Comparison of ENCODE assay signal across 28 mouse cellular contexts in the genomic region with DNA sequence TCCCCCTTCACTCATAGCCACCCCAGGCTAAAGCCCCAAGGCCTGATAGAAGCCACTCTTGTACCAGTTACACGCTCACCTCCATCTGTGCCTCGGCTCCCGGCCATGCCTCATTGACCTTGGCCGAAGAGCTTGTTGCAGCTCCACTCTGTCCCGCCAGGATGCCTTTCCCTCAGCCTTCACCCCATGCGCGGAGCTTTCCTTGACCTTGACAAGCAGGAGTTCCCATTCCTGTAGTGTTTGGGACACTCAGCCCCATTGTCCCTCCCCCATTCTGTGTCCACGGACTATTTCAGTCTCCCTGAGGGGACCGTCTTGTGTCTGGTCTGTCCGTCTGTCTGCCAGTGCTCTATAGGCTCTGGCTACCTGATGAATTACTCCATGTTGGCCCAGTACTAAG. TPM values are rescaled to one million over a fixed set of nuclear protein-coding genes. Genes with fewer than 3 reads are reported as not detected.
DNase-seq lines count a peak whose midpoint lies in the region; ATAC-seq and TF ChIP-seq lines count a peak whose summit lies in the region.
"Had no signal": no experiment of that assay in that cellular context is flagged by ENCODE, and none has a peak within 500 bp of the region (broad histone marks: within the 10 kb centered on the region; RNA-seq: fewer than 3 reads in every experiment).

No protein-coding gene starts in this region.

- H3K9ac ChIP-seq in midbrain, embryonic 16.5 days (ENCODE audit: low read depth, low read length) = no peak overlapping the region
- H3K9ac ChIP-seq: embryonic facial prominence, embryonic 15.5 days; forebrain, embryonic 15.5 days; heart, embryonic 15.5 days; hindbrain, embryonic 13.5 days had no signal

- H3K4me1 ChIP-seq in testis, adult 2 months (ENCODE audit: control insufficient read depth, insufficient read depth, low read length) = peaks cover 9% of the 10 kb centered on the region
- peaks cover 4% of the 10 kb centered on the region; the same call in 1 of the 2 replicates for H3K4me1 ChIP-seq in midbrain, embryonic 16.5 days (ENCODE audit: control insufficient read depth, insufficient read depth, low read length)

- peak; percentile 27; the same call in 1 of the 2 replicates for TF ChIP-seq CTCF in testis, adult 2 months (IDR thresholded peaks at IDR 0.05; ENCODE audit: control insufficient read depth, insufficient read depth, insufficient replicate concordance, low read depth, low read length)

- no peaks in the 10 kb centered on the region; the same call in 1 of the 2 replicates for H3K9me3 ChIP-seq in midbrain, embryonic 16.5 days (replicated peaks; ENCODE audit: control insufficient read depth, low read length, poor library complexity, severe bottlenecking)
- H3K9me3 ChIP-seq: embryonic facial prominence, embryonic 15.5 days; forebrain, embryonic 15.5 days; heart, embryonic 15.5 days; hindbrain, embryonic 13.5 days had no signal

- peak; percentile 59 for DNase-seq in adrenal gland, adult 2 months
- DNase-seq in adrenal gland, postnatal 4 days (ENCODE audit: low spot score in 2 of 2) = no peak
- peak; percentile 63 for DNase-seq in ovary, adult 18-20 months (ENCODE audit: low spot score)
- no peak for DNase-seq in ovary, postnatal 14 days (ENCODE audit: low spot score)
- DNase-seq in R1 (ENCODE audit: low read depth, low spot score) = peak; percentile 62
- DNase-seq in layer of hippocampus, postnatal 36 days = no peak
- DNase-seq: cerebellum, adult 11 months; cerebellum, adult 8-10 months; cerebellum, postnatal 14 days; embryo, embryonic 11 days; gastrocnemius, postnatal 36 days; heart, adult 18-20 months; heart, postnatal 14 days had no signal

- H3K4me2 ChIP-seq in midbrain, embryonic 16.5 days (ENCODE audit: low read length) = no peak overlapping the region
- H3K4me2 ChIP-seq: embryonic facial prominence, embryonic 15.5 days; forebrain, embryonic 15.5 days; heart, embryonic 11.5 days; heart, embryonic 15.5 days; hindbrain, embryonic 13.5 days had no signal

- H3K27me3 ChIP-seq in testis, adult 2 months (ENCODE audit: control insufficient read depth, insufficient read depth, low read length) = no peaks in the 10 kb centered on the region
- peaks cover 11% of the 10 kb centered on the region for H3K27me3 ChIP-seq in midbrain, embryonic 16.5 days (ENCODE audit: control insufficient read depth, insufficient read depth, low read depth, low read length)
- H3K27me3 ChIP-seq: embryonic facial prominence, embryonic 15.5 days; heart, embryonic 15.5 days; Patski had no signal

- peaks cover 3% of the 10 kb centered on the region; the same call in 1 of the 2 replicates for H3K36me3 ChIP-seq in testis, adult 2 months (ENCODE audit: control insufficient read depth, insufficient read depth, low read length)
- peaks cover 31% of the 10 kb centered on the region; the same call in 1 of the 2 replicates for H3K36me3 ChIP-seq in midbrain, embryonic 16.5 days (ENCODE audit: control insufficient read depth, insufficient read depth, low read length)

- no peak for TF ChIP-seq POLR2A in testis, adult 2 months (IDR thresholded peaks at IDR 0.05; ENCODE audit: control insufficient read depth, low read depth, low read length)

- H3K27ac ChIP-seq in testis, adult 2 months (ENCODE audit: control insufficient read depth, insufficient read depth, low read depth, low read length) = peak overlapping the region; percentile 45
- H3K27ac ChIP-seq in midbrain, embryonic 16.5 days (ENCODE audit: low read length) = no peak overlapping the region
- H3K27ac ChIP-seq: embryonic facial prominence, embryonic 15.5 days; forebrain, embryonic 15.5 days; heart, embryonic 15.5 days; hindbrain, embryonic 13.5 days; hindbrain, postnatal 0 days had no signal

- 90% methylated on average over 10 of the region's 10 CpGs for WGBS in midbrain, embryonic 16.5 days

- H3K4me3 ChIP-seq in testis, adult 2 months (ENCODE audit: control insufficient read depth, low read depth, low read length) = no peak overlapping the region
- H3K4me3 ChIP-seq in midbrain, embryonic 16.5 days (ENCODE audit: low read depth, low read length) = no peak overlapping the region
- H3K4me3 ChIP-seq: embryonic facial prominence, embryonic 15.5 days; erythroblast, embryonic 14.5 days; forebrain, embryonic 15.5 days; heart, embryonic 15.5 days; hindbrain, embryonic 13.5 days had no signal

- ATAC-seq in midbrain, embryonic 16.5 days = no peak
- ATAC-seq: forebrain, embryonic 15.5 days; hindbrain, postnatal 0 days; Patski had no signal

RNA-seq across cellular contexts. Expression of gene Castor1, which starts 4.9 kb away (rescaled TPM):
- 1 to 10 TPM; 3.5 to 4.1 TPM for total RNA-seq in adrenal gland, adult 2 months (2021)
- polyA plus RNA-seq in adrenal gland, adult 2 months (2012; rRNA removed) = 11.6 and 14.6 TPM in 2 replicates
- total RNA-seq in adrenal gland, postnatal 4 days (2021) = 1 to 10 TPM; 6.3 to 6.6 TPM
- polyA plus RNA-seq in testis, adult 2 months (2012; rRNA removed) = 7.6 and 7.7 TPM in 2 replicates
- 1 to 10 TPM; 2.9 to 4.8 TPM for total RNA-seq in layer of hippocampus, postnatal 36 days (2021)
- 2.9 and 4.2 TPM in 2 replicates for polyA plus RNA-seq in midbrain, embryonic 16.5 days (2015; fragmentation: Nextera tagmentation; extraction: Ambion mirVana)

RNA-seq across cellular contexts. Expression of gene Osm, which starts 23.1 kb away (rescaled TPM):
- under 1 TPM in 1 of 2 experiments, not detected in 1; 0.45 TPM for total RNA-seq in adrenal gland, adult 2 months (2021)
- 0.13 and 0.17 TPM in 2 replicates for polyA plus RNA-seq in adrenal gland, adult 2 months (2012; rRNA removed)
- under 1 TPM; 0.11 to 0.23 TPM for total RNA-seq in adrenal gland, postnatal 4 days (2021)
- not detected in 2 replicates for polyA plus RNA-seq in testis, adult 2 months (2012; rRNA removed)
- total RNA-seq in layer of hippocampus, postnatal 36 days (2021) = not detected
- 0.08 and 0.19 TPM in 2 replicates for polyA plus RNA-seq in midbrain, embryonic 16.5 days (2015; fragmentation: Nextera tagmentation; extraction: Ambion mirVana)
- total RNA-seq: gastrocnemius, adult 8-10 months; gastrocnemius, postnatal 36 days; hindbrain, postnatal 0 days had no signal
- polyA plus RNA-seq: C2C12; embryonic facial prominence, embryonic 11.5 days; forebrain, embryonic 11.5 days; forebrain, embryonic 15.5 days; intestine, embryonic 14.5 days; Patski had no signal

RNA-seq across cellular contexts. Expression of gene Tbc1d10a, which starts 26.5 kb away (rescaled TPM):
- 10 to 100 TPM; 13.7 to 16.2 TPM for total RNA-seq in adrenal gland, adult 2 months (2021)
- polyA plus RNA-seq in adrenal gland, adult 2 months (2012; rRNA removed) = 35.3 and 38.3 TPM in 2 replicates
- total RNA-seq in adrenal gland, postnatal 4 days (2021) = 10 to 100 TPM; 19.0 to 19.9 TPM
- polyA plus RNA-seq in testis, adult 2 months (2012; rRNA removed) = 40.6 and 42.1 TPM in 2 replicates
- total RNA-seq in layer of hippocampus, postnatal 36 days (2021) = 10 to 100 TPM; 28.6 TPM
- polyA plus RNA-seq in midbrain, embryonic 16.5 days (2015; fragmentation: Nextera tagmentation; extraction: Ambion mirVana) = 33.6 and 34.8 TPM in 2 replicates

RNA-seq across cellular contexts. Expression of gene Lif, which starts 44.2 kb away (rescaled TPM):
- total RNA-seq in adrenal gland, adult 2 months (2021) = under 1 TPM; 0.06 to 0.24 TPM
- polyA plus RNA-seq in adrenal gland, adult 2 months (2012; rRNA removed) = 0.43 and 1.0 TPM in 2 replicates
- total RNA-seq in adrenal gland, postnatal 4 days (2021) = under 1 TPM; 0.76 to 0.99 TPM
- polyA plus RNA-seq in testis, adult 2 months (2012; rRNA removed) = 0.21 and 0.28 TPM in 2 replicates
- total RNA-seq in layer of hippocampus, postnatal 36 days (2021) = 1 to 10 TPM; 1.4 to 1.7 TPM
- 0.06 TPM in 1 of 2 replicates, not detected in the other for polyA plus RNA-seq in midbrain, embryonic 16.5 days (2015; fragmentation: Nextera tagmentation; extraction: Ambion mirVana)
- polyA plus RNA-seq: erythroblast, embryonic 14.5 days; forebrain, embryonic 11.5 days; forebrain, embryonic 15.5 days had no signal

RNA-seq across cellular contexts. Expression of gene Sf3a1, which starts 53.0 kb away (rescaled TPM):
- total RNA-seq in adrenal gland, adult 2 months (2021) = 10 to 100 TPM; 47.0 to 52.5 TPM
- polyA plus RNA-seq in adrenal gland, adult 2 months (2012; rRNA removed) = 36.4 and 39.8 TPM in 2 replicates
- total RNA-seq in adrenal gland, postnatal 4 days (2021) = 10 to 100 TPM; 70.4 to 71.6 TPM
- polyA plus RNA-seq in testis, adult 2 months (2012; rRNA removed) = 32.9 and 35.1 TPM in 2 replicates
- total RNA-seq in layer of hippocampus, postnatal 36 days (2021) = 10 to 100 TPM; 74.8 to 76.3 TPM
- polyA plus RNA-seq in midbrain, embryonic 16.5 days (2015; fragmentation: Nextera tagmentation; extraction: Ambion mirVana) = 53.8 and 54.0 TPM in 2 replicates

Comparison
In these comparisons a context has a peak if more than half of its experiments do, and no peak if none do; other contexts are left out.
1. DNase-seq: peak in adrenal gland, adult 2 months (single experiment), ovary, adult 18-20 months (single experiment) and R1 (single experiment); none in adrenal gland, postnatal 4 days (0 of 2), ovary, postnatal 14 days (single experiment) and layer of hippocampus, postnatal 36 days (0 of 2).